Mouse (Mus musculus) kidney, postnatal 25 days (tissue): ENCODE results near the gene Nckipsd.
A peak's percentile ranks its signal among the peaks of the same experiment; 100 is the strongest.

ENCODE experiments used
- DNase-seq, 2 experiments: peaks; one replicate each; pipeline ENCODE4 v3.0.0; 2021; ENCODE audit warnings: mixed read lengths in 2 of 2

Nckipsd gene

GRCm38 (mm10) chr9:108808163-108808665, at the start of gene Nckipsd:
TSS of gene Nckipsd (plus strand) at chr9:108808368.
- DNase-seq = peak; percentile 95

- DNase-seq = no peak
These were observed 49.0 kb upstream of the Nckipsd start for GRCm38 (mm10) chr9:108759121-108759520.

GRCm38 (mm10) chr9:108759805-108760204, 48.4 kb upstream of the Nckipsd start:
- peak; percentile 55 to 76 for DNase-seq

- DNase-seq = no peak
These were observed 46.6 kb upstream of the Nckipsd start for GRCm38 (mm10) chr9:108761561-108761960.

GRCm38 (mm10) chr9:108764971-108765370, 43.2 kb upstream of the Nckipsd start:
- no peak for DNase-seq

- DNase-seq = no peak
These were observed 31.6 kb upstream of the Nckipsd start for GRCm38 (mm10) chr9:108776614-108777013.

GRCm38 (mm10) chr9:108777276-108777675, 30.9 kb upstream of the Nckipsd start:
- DNase-seq = no peak

GRCm38 (mm10) chr9:108780959-108781358, 27.2 kb upstream of the Nckipsd start:
- peak; percentile 40 to 79 for DNase-seq

- peak in 1 of 2 experiments; percentile 63 for DNase-seq
These were observed 26.3 kb upstream of the Nckipsd start for GRCm38 (mm10) chr9:108781891-108782290.

GRCm38 (mm10) chr9:108782836-108783547, 25.2 kb upstream of the Nckipsd start:
- DNase-seq = no peak

- DNase-seq = peak; percentile 97 to 99
These were observed 24.4 kb upstream of the Nckipsd start, which contains the start of gene Ip6k2 for GRCm38 (mm10) chr9:108783548-108784463. TSS of gene Ip6k2 (plus strand) at chr9:108783796.

- DNase-seq = no peak
These were observed 22.8 kb upstream of the Nckipsd start for GRCm38 (mm10) chr9:108785416-108785815.

- DNase-seq = no peak
These were observed 21.7 kb upstream of the Nckipsd start for GRCm38 (mm10) chr9:108786494-108786893.

GRCm38 (mm10) chr9:108787080-108787479, 21.1 kb upstream of the Nckipsd start:
- DNase-seq = no peak

GRCm38 (mm10) chr9:108788713-108789112, 19.5 kb upstream of the Nckipsd start:
- DNase-seq = no peak

GRCm38 (mm10) chr9:108792307-108792706, 15.9 kb upstream of the Nckipsd start:
- DNase-seq = no peak

- DNase-seq = no peak
These were observed 15.4 kb upstream of the Nckipsd start for GRCm38 (mm10) chr9:108792730-108793129.

GRCm38 (mm10) chr9:108795281-108795680, 12.9 kb upstream of the Nckipsd start:
- peak in 1 of 2 experiments; percentile 38 for DNase-seq

GRCm38 (mm10) chr9:108795762-108796161, 12.4 kb upstream of the Nckipsd start:
- DNase-seq = peak; percentile 80 to 92

GRCm38 (mm10) chr9:108796351-108796981, 11.7 kb upstream of the Nckipsd start:
- DNase-seq = peak in 1 of 2 experiments; percentile 56

GRCm38 (mm10) chr9:108797477-108797876, 10.7 kb upstream of the Nckipsd start:
- DNase-seq = no peak

- DNase-seq = no peak
These were observed 9.6 kb upstream of the Nckipsd start for GRCm38 (mm10) chr9:108798508-108799075.

- no peak for DNase-seq
These were observed 8.6 kb upstream of the Nckipsd start for GRCm38 (mm10) chr9:108799564-108799963.
